Mouse (Mus musculus) heart, embryonic 15.5 days (tissue): Measurements from ENCODE around the gene 9130019O22Rik. TPM values are rescaled to one million over a fixed set of nuclear protein-coding genes. Genes with fewer than 3 reads are reported as not detected.
"Not testable (repeated sequence)": the region's sequence is repeated elsewhere in the genome, so short reads cannot be mapped to it uniquely, and the experiment has no call there.

Experiments used
- ATAC-seq: fragments of 200-750 bp; cut with Nextera tagmentation; replicated peaks from 2 replicates; pipeline ENCODE4 v1.8.0; 2017; ENCODE audit warnings: low read depth, moderate TSS enrichment; ENCODE audit not compliant: insufficient number of reproducible peaks, insufficient read depth, low FRiP score
- H3K27ac ChIP-seq: fragments of 300-500 bp; sonication (generic); 2 replicates; pipeline ENCODE4 v1.5.1; 2015; ENCODE audit warnings: mild to moderate bottlenecking, inconsistent platforms
- H3K27me3 ChIP-seq: fragments of 300-500 bp; sonication (generic); 2 replicates; pipeline ENCODE4 v1.6.1; 2015; ENCODE audit warnings: inconsistent platforms
- H3K36me3 ChIP-seq: fragments of 300-500 bp; sonication (generic); 2 replicates; pipeline ENCODE4 v1.6.1; 2015; ENCODE audit warnings: mild to moderate bottlenecking, inconsistent platforms
- H3K4me1 ChIP-seq: fragments of 300-500 bp; sonication (generic); replicated peaks from 2 replicates; pipeline ENCODE4 v1.6.1; 2015; ENCODE audit warnings: inconsistent platforms
- H3K4me2 ChIP-seq: fragments of 300-500 bp; sonication (generic); 2 replicates; pipeline ENCODE4 v1.6.1; 2015; ENCODE audit warnings: inconsistent platforms, mild to moderate bottlenecking, moderate library complexity
- H3K4me3 ChIP-seq: fragments of 300-500 bp; sonication (generic); 2 replicates; pipeline ENCODE4 v1.5.1; 2015; ENCODE audit warnings: mild to moderate bottlenecking, inconsistent platforms
- H3K9ac ChIP-seq: fragments of 300-500 bp; sonication (generic); 2 replicates; pipeline ENCODE4 v1.6.1; 2015; ENCODE audit warnings: mild to moderate bottlenecking, inconsistent platforms
- H3K9me3 ChIP-seq: fragments of 300-500 bp; sonication (generic); replicated peaks from 2 replicates; pipeline ENCODE4 v1.6.1; 2016; ENCODE audit warnings: inconsistent platforms
- WGBS: fragments of 180-500 bp; shearing (Covaris S2); methylation state at CpG from one replicate; pipeline ENCODE4 v1.1.7; 2015; ENCODE audit warnings: mixed read lengths; 5-methylcytosine and 5-hydroxymethylcytosine counted together
- polyA plus RNA-seq: library from polyadenylated mRNA; unstranded; fragments of >200 nt; fragmentation: Nextera tagmentation; extraction: Ambion mirVana; gene quantifications from 2 replicates; pipeline ENCODE4 v1.2.1, GENCODE M21; 2015

The 9130019O22Rik gene
- polyA plus RNA-seq, 1 experiment from 2014 or later, result 3.0 TPM

GRCm38 (mm10) chr7:127355796-127356195 lies 31.2 kb downstream of the 9130019O22Rik start:
- no peaks in the 10 kb centered on the region for H3K9me3 ChIP-seq
- no peak overlapping the region for H3K9ac ChIP-seq
- no peaks in the 10 kb centered on the region for H3K36me3 ChIP-seq
- no peak overlapping the region for H3K27ac ChIP-seq
- WGBS, result 51% methylated on average over 3 of the region's 3 CpGs
- H3K27me3 ChIP-seq, result peaks cover 15% of the 10 kb centered on the region; the same call in 1 of the 2 replicates
- no peak for ATAC-seq
- H3K4me3 ChIP-seq, result no peak overlapping the region
- no peaks in the 10 kb centered on the region for H3K4me1 ChIP-seq
- no peak overlapping the region for H3K4me2 ChIP-seq

- Histone ChIP-seq H3K4me2 (no peak overlapping the region), H3K27ac (no peak overlapping the region), H3K27me3 (0 out of 2 replicates have a peak, but pooled peaks cover 1% of the 10 kb centered on the region), H3K9ac (no peak overlapping the region), H3K9me3 (no peaks in the 10 kb centered on the region), H3K36me3 (no peaks in the 10 kb centered on the region), H3K4me1 (peaks cover 7% of the 10 kb centered on the region), H3K4me3 (no peak overlapping the region)
- no peak for ATAC-seq
- WGBS, result 74% methylated on average over 5 of the region's 5 CpGs
These were observed 35.5 kb downstream of the 9130019O22Rik start for GRCm38 (mm10) chr7:127351230-127352004.

GRCm38 (mm10) chr7:127346676-127347075 lies 40.3 kb downstream of the 9130019O22Rik start:
- Histone ChIP-seq H3K27me3 (no peaks in the 10 kb centered on the region), H3K27ac (peak overlapping the region; percentile 99), H3K9ac (peak overlapping the region; percentile 95), H3K4me2 (peak overlapping the region; percentile 83), H3K36me3 (peaks cover 11% of the 10 kb centered on the region), H3K9me3 (no peaks in the 10 kb centered on the region), H3K4me1 (peaks cover 31% of the 10 kb centered on the region), H3K4me3 (peak overlapping the region; percentile 81)
- no peak for ATAC-seq
- 12% methylated on average over 8 of the region's 8 CpGs for WGBS

GRCm38 (mm10) chr7:127345512-127346325 lies 41.2 kb downstream of the 9130019O22Rik start, which contains the start of gene Zfp768:
TSS of gene Zfp768 (minus strand) at chr7:127345589.
- peak; percentile 93 for ATAC-seq
- peak within 1 kb of the TSS; percentile 99 for H3K27ac ChIP-seq
- H3K9ac ChIP-seq, result peak within 1 kb of the TSS; percentile 95
- no peaks in the 10 kb centered on the region for H3K27me3 ChIP-seq
- under 1% methylated on average over 71 of the region's 76 CpGs for WGBS
- H3K36me3 ChIP-seq, result peaks cover 11% of the 10 kb centered on the region
- H3K4me2 ChIP-seq, result peak within 1 kb of the TSS; percentile 83
- no peaks in the 10 kb centered on the region for H3K9me3 ChIP-seq
- H3K4me3 ChIP-seq, result peak within 1 kb of the TSS; percentile 81
- H3K4me1 ChIP-seq, result peaks cover 31% of the 10 kb centered on the region

- Histone ChIP-seq H3K4me1 (peaks cover 31% of the 10 kb centered on the region), H3K9ac (peak overlapping the region; percentile 95), H3K36me3 (peaks cover 11% of the 10 kb centered on the region), H3K4me2 (peak overlapping the region; percentile 83), H3K9me3 (no peaks in the 10 kb centered on the region), H3K27ac (peak overlapping the region; percentile 99), H3K4me3 (peak overlapping the region; percentile 81), H3K27me3 (no peaks in the 10 kb centered on the region)
- ATAC-seq, result peak; percentile 37
- WGBS, result under 1% methylated on average over 42 of the region's 42 CpGs
These were observed 41.9 kb downstream of the 9130019O22Rik start for GRCm38 (mm10) chr7:127345092-127345491.

- peak overlapping the region; percentile 83 for H3K4me2 ChIP-seq
- H3K4me1 ChIP-seq, result peaks cover 31% of the 10 kb centered on the region
- H3K4me3 ChIP-seq, result peak overlapping the region; percentile 81
- ATAC-seq, result no peak
- peak overlapping the region; percentile 95 for H3K9ac ChIP-seq
- peak overlapping the region; percentile 99; the same call in 1 of the 2 replicates for H3K27ac ChIP-seq
- H3K27me3 ChIP-seq, result no peaks in the 10 kb centered on the region
- peaks cover 11% of the 10 kb centered on the region for H3K36me3 ChIP-seq
- WGBS, result 90% methylated on average over 8 of the region's 8 CpGs
- no peaks in the 10 kb centered on the region for H3K9me3 ChIP-seq
These were observed 42.6 kb downstream of the 9130019O22Rik start for GRCm38 (mm10) chr7:127344371-127344770.

GRCm38 (mm10) chr7:127343351-127344019 lies 43.5 kb downstream of the 9130019O22Rik start:
- no peak overlapping the region for H3K9ac ChIP-seq

GRCm38 (mm10) chr7:127342888-127343287 lies 44.1 kb downstream of the 9130019O22Rik start:
- Histone ChIP-seq H3K4me2 (no peak overlapping the region), H3K27me3 (no peaks in the 10 kb centered on the region), H3K9ac (no peak overlapping the region; the same call in 1 of the 2 replicates), H3K36me3 (peaks cover 11% of the 10 kb centered on the region), H3K27ac (peak overlapping the region; percentile 36), H3K9me3 (no peaks in the 10 kb centered on the region), H3K4me3 (no peak overlapping the region), H3K4me1 (peaks cover 31% of the 10 kb centered on the region)
- no peak for ATAC-seq
- whole genome bisulfite sequencing, result 85% methylated on average over 7 of the region's 7 CpGs

More at GRCm38 (mm10) chr7:127343351-127344019, 43.5 kb downstream of the 9130019O22Rik start:
- H3K27me3 ChIP-seq, result no peaks in the 10 kb centered on the region
- H3K4me1 ChIP-seq, result peaks cover 31% of the 10 kb centered on the region
- WGBS, result 90% methylated on average over 38 of the region's 38 CpGs
- peak overlapping the region; percentile 81; the same call in 1 of the 2 replicates for H3K4me3 ChIP-seq
- H3K4me2 ChIP-seq, result no peak overlapping the region
- ATAC-seq, result no peak
- H3K27ac ChIP-seq, result peak overlapping the region; percentile 13; the same call in 1 of the 2 replicates
- no peaks in the 10 kb centered on the region for H3K9me3 ChIP-seq
- peaks cover 11% of the 10 kb centered on the region for H3K36me3 ChIP-seq

- H3K9me3 ChIP-seq, result no peaks in the 10 kb centered on the region
- H3K4me2 ChIP-seq, result no peak overlapping the region
- H3K4me3 ChIP-seq, result no peak overlapping the region
- peaks cover 31% of the 10 kb centered on the region for H3K4me1 ChIP-seq
- H3K27ac ChIP-seq, result peak overlapping the region; percentile 36
- peaks cover 11% of the 10 kb centered on the region for H3K36me3 ChIP-seq
- 51% methylated on average over 4 of the region's 4 CpGs for WGBS
- no peaks in the 10 kb centered on the region for H3K27me3 ChIP-seq
- ATAC-seq, result no peak
- H3K9ac ChIP-seq, result no peak overlapping the region; the same call in 1 of the 2 replicates
These were observed 44.6 kb downstream of the 9130019O22Rik start for GRCm38 (mm10) chr7:127342332-127342731.

- Histone ChIP-seq H3K4me1 (peaks cover 28% of the 10 kb centered on the region), H3K36me3 (peaks cover 11% of the 10 kb centered on the region)
- H3K9me3 ChIP-seq, H3K27me3 ChIP-seq, H3K4me2 ChIP-seq, H3K4me3 ChIP-seq, ATAC-seq, H3K9ac ChIP-seq, H3K27ac ChIP-seq: not testable (repeated sequence)
- WGBS, result 89% methylated on average over 6 of the region's 6 CpGs
These were observed 45.1 kb downstream of the 9130019O22Rik start for GRCm38 (mm10) chr7:127341861-127342260.

GRCm38 (mm10) chr7:127341356-127341755 lies 45.6 kb downstream of the 9130019O22Rik start:
- no peak overlapping the region for H3K27ac ChIP-seq
- H3K4me1 ChIP-seq, result peaks cover 24% of the 10 kb centered on the region
- no peak overlapping the region for H3K4me2 ChIP-seq
- no peak overlapping the region for H3K9ac ChIP-seq
- peaks cover 11% of the 10 kb centered on the region for H3K36me3 ChIP-seq
- no peaks in the 10 kb centered on the region for H3K27me3 ChIP-seq
- H3K9me3 ChIP-seq, result no peaks in the 10 kb centered on the region
- WGBS, result 93% methylated on average over 8 of the region's 8 CpGs
- ATAC-seq, result no peak
- H3K4me3 ChIP-seq, result no peak overlapping the region
